Mouse (Mus musculus): ENCODE data around the gene Tnr. TPM values are rescaled to one million over a fixed set of nuclear protein-coding genes. Genes with fewer than 3 reads are reported as not detected.

Tnr gene
- polyA plus RNA-seq, 1 experiment from 2014 or later: 0.08 TPM

DNA sequence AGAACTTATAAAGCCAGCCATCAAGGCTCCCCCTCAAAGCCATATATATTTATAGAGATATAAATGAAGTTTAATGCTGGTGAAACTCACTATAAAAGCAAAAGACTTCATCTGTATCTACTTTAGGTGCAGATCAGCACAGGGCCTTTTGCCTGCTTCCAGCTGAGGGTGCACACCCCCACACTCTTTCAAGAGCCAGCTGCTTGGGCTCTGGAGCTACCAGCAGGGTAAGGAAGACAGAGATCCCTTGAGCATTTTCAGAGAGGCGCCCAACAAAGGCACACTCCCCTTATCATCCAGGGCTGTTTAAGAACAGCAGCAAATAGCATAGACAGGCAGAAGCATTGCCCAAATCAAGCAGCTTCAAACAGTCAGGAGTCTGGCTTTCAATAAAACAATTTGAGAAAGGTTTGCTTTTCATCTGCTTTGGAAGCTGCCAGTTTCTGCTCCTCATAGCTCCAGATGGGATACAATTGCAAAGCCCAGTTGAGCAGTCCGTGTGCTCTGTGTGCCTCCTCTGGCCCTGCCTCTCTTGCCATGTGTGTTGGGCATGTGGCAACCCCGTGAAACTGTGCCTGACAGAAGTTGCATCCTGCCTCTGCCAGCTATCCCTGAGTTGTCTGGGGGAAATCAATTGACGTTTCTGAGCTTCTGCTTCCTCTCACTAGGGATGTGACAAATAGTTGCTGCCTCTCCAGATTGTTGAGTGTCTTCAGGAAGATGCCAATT lies 9.4 kb downstream of the Tnr start:
- Histone ChIP-seq H3K4me1 (no peaks in the 10 kb centered on the region), H3K9me3 (no peaks in the 10 kb centered on the region), H3K27me3 (no peaks in the 10 kb centered on the region), H3K4me2 (no peak overlapping the region), H3K36me3 (no peaks in the 10 kb centered on the region), H3K4me3 (no peak overlapping the region), H3K9ac (no peak overlapping the region), H3K27ac (no peak overlapping the region)
- ATAC-seq (ENCODE audit: insufficient number of reproducible peaks, low FRiP score, low TSS enrichment, low read depth): no peak
- WGBS: 28% methylated on average over 4 of the region's 4 CpGs

DNA sequence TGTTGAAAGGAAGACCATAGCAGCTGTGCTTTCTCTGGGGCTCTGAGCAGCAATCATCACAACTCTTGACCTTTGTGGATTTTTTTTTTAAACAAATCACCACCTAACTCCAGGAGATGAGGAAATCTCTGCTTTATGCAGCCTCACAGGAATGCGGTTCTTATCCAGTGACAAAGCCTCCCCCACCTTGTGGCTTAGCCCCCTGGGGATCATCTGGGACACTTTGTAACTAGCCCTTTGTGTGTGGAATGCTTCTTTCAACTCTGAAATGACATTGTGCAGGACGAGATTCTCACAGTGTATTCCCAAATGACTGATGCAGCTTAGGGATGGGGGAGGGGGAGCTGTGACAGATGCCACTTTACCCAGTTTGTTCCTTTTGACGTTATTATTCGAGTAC lies 12.0 kb downstream of the Tnr start:
- no peaks in the 10 kb centered on the region for H3K4me1 ChIP-seq
- no peaks in the 10 kb centered on the region for H3K36me3 ChIP-seq
- H3K27me3 ChIP-seq: no peaks in the 10 kb centered on the region
- H3K9ac ChIP-seq: no peak overlapping the region
- no peaks in the 10 kb centered on the region for H3K9me3 ChIP-seq
- H3K4me2 ChIP-seq: no peak overlapping the region
- no peak for ATAC-seq (ENCODE audit: insufficient number of reproducible peaks, low FRiP score, low TSS enrichment, low read depth)
- 22% methylated on average over 4 of the region's 4 CpGs for WGBS
- H3K4me3 ChIP-seq: no peak overlapping the region
- H3K27ac ChIP-seq: no peak overlapping the region

GRCm38 (mm10) chr1:159537541-159537940 lies 14.0 kb downstream of the Tnr start:
- Histone ChIP-seq H3K27ac (no peak overlapping the region), H3K36me3 (no peaks in the 10 kb centered on the region), H3K4me3 (no peak overlapping the region), H3K4me1 (no peaks in the 10 kb centered on the region), H3K4me2 (no peak overlapping the region), H3K27me3 (no peaks in the 10 kb centered on the region), H3K9me3 (no peaks in the 10 kb centered on the region), H3K9ac (no peak overlapping the region)
- ATAC-seq (ENCODE audit: insufficient number of reproducible peaks, low FRiP score, low TSS enrichment, low read depth): no peak

DNA sequence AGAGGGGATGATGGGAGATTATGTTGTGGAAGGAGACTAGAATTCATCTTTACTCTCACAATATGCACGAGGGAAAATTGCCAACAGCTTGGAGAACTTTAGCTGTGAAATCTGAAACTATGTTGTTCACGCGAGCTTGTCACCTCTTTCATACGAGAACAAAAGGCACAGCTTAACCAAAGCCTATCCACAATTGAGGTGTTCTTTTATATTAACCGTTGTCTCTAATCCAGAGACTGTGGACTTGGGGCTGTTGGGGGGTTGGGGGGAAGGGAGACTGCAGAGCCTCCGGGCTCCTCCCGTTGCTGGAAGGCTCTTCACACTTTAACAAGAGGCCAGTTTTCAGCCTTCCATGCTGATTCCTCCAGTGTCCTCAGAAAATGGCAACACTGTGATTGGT lies 14.5 kb downstream of the Tnr start:
- whole genome bisulfite sequencing: 34% methylated on average over 7 of the region's 7 CpGs
- H3K9me3 ChIP-seq: no peaks in the 10 kb centered on the region
- no peak overlapping the region for H3K4me2 ChIP-seq
- H3K27me3 ChIP-seq: no peaks in the 10 kb centered on the region
- no peak overlapping the region for H3K4me3 ChIP-seq
- no peak overlapping the region for H3K9ac ChIP-seq
- no peaks in the 10 kb centered on the region for H3K36me3 ChIP-seq
- no peak overlapping the region for H3K27ac ChIP-seq
- ATAC-seq (ENCODE audit: insufficient number of reproducible peaks, low FRiP score, low TSS enrichment, low read depth): no peak
- no peaks in the 10 kb centered on the region for H3K4me1 ChIP-seq

GRCm38 (mm10) chr1:159545470-159546145 lies 22.0 kb downstream of the Tnr start:
- 74% methylated on average over 9 of the region's 9 CpGs for WGBS
- no peak overlapping the region for H3K4me2 ChIP-seq
- H3K9me3 ChIP-seq: no peaks in the 10 kb centered on the region
- no peak overlapping the region for H3K27ac ChIP-seq
- ATAC-seq (ENCODE audit: insufficient number of reproducible peaks, low FRiP score, low TSS enrichment, low read depth): no peak
- H3K27me3 ChIP-seq: no peaks in the 10 kb centered on the region
- H3K4me1 ChIP-seq: no peaks in the 10 kb centered on the region
- no peak overlapping the region for H3K9ac ChIP-seq
- H3K4me3 ChIP-seq: no peak overlapping the region
- no peaks in the 10 kb centered on the region for H3K36me3 ChIP-seq

- 48% methylated on average over 10 of the region's 10 CpGs for WGBS
- Histone ChIP-seq H3K4me2 (no peak overlapping the region), H3K27ac (no peak overlapping the region), H3K4me3 (no peak overlapping the region), H3K9ac (no peak overlapping the region), H3K27me3 (no peaks in the 10 kb centered on the region), H3K4me1 (no peaks in the 10 kb centered on the region), H3K9me3 (no peaks in the 10 kb centered on the region), H3K36me3 (no peaks in the 10 kb centered on the region)
- no peak for ATAC-seq (ENCODE audit: insufficient number of reproducible peaks, low FRiP score, low TSS enrichment, low read depth)
Observed at GRCm38 (mm10) chr1:159551036-159551435, 27.5 kb downstream of the Tnr start.

DNA sequence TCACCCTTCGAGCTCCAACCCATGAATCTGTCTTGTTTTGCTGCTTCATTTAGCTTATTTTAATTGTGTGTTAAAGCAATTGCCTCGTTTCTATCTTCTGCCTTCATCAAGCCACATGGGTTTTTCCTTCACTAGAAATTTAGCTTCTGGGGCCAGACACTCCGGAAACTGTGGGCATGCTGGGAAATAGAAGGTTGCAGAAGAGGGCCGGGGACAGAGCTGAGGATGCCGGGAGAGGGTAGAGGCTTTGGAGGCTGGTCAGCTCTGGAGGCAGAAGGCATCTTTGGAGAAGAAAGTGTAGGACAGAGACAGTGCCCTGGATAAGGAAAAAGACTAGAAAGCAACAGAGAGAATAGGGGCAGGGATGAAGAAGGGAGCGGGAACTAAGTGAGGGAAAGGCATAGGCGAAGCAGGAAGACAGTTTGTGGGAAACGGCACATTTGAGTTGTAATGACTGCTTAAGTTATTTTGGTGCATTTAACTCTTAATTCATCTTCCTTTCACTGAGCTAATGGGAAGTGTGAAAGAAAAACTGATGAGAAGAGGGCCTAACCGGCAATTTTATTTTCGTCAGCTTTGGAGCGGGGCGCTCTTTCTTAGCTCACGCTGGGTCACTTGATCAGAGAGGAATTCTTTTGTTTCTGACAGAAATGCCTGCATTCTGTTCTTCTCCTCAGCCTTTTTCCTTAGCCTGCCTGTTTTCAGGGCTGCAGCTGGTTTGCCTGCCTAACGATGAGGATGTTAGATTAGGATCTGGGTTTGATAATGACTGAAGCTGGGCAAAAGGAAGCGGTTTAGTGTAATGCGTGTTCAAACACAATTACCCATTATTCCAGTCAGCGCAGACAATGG lies 28.2 kb downstream of the Tnr start:
- no peaks in the 10 kb centered on the region for H3K27me3 ChIP-seq
- H3K9ac ChIP-seq: no peak overlapping the region
- no peak for ATAC-seq (ENCODE audit: insufficient number of reproducible peaks, low FRiP score, low TSS enrichment, low read depth)
- no peaks in the 10 kb centered on the region for H3K36me3 ChIP-seq
- WGBS: 41% methylated on average over 17 of the region's 17 CpGs
- H3K9me3 ChIP-seq: no peaks in the 10 kb centered on the region
- no peak overlapping the region for H3K4me3 ChIP-seq
- H3K4me2 ChIP-seq: no peak overlapping the region
- no peak overlapping the region for H3K27ac ChIP-seq
- no peaks in the 10 kb centered on the region for H3K4me1 ChIP-seq

DNA sequence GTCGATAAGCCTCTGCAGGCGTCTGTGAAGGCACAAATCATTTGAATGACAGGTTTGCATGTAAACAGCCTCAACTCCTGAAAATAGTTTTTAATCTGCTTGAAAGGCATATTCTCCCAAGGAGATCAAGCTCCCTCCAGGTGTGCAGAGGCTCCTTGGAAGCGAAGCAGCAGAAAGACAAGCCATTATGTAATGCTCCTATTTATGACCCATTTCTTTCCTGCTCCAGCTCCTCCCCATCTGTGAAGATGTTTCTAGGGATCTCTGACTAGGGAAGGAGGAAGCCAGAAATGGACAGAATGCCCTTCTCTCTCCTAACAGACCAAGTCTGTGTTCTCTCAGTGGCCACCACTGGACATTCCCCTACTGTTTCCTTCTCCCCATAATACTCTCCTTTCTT lies 38.0 kb downstream of the Tnr start:
- H3K4me3 ChIP-seq: no peak overlapping the region
- H3K36me3 ChIP-seq: no peaks in the 10 kb centered on the region
- no peak for ATAC-seq (ENCODE audit: insufficient number of reproducible peaks, low FRiP score, low TSS enrichment, low read depth)
- H3K27ac ChIP-seq: no peak overlapping the region
- no peak overlapping the region for H3K9ac ChIP-seq
- H3K9me3 ChIP-seq: no peaks in the 10 kb centered on the region
- H3K4me2 ChIP-seq: no peak overlapping the region
- no peaks in the 10 kb centered on the region for H3K4me1 ChIP-seq
- no peaks in the 10 kb centered on the region for H3K27me3 ChIP-seq
- 57% methylated on average over 3 of the region's 3 CpGs for WGBS

GRCm38 (mm10) chr1:159565129-159565528 lies 41.6 kb downstream of the Tnr start:
- H3K4me3 ChIP-seq: no peak overlapping the region
- WGBS: 84% methylated on average over 1 of the region's 1 CpGs
- H3K4me2 ChIP-seq: no peak overlapping the region
- no peak overlapping the region for H3K27ac ChIP-seq
- no peaks in the 10 kb centered on the region for H3K4me1 ChIP-seq
- ATAC-seq (ENCODE audit: insufficient number of reproducible peaks, low FRiP score, low TSS enrichment, low read depth): no peak
- H3K9me3 ChIP-seq: no peaks in the 10 kb centered on the region
- no peaks in the 10 kb centered on the region for H3K36me3 ChIP-seq
- H3K9ac ChIP-seq: no peak overlapping the region
- H3K27me3 ChIP-seq: no peaks in the 10 kb centered on the region

GRCm38 (mm10) chr1:159566046-159566445 lies 42.5 kb downstream of the Tnr start:
- Histone ChIP-seq H3K4me3 (no peak overlapping the region), H3K9ac (no peak overlapping the region), H3K4me2 (no peak overlapping the region), H3K27ac (no peak overlapping the region), H3K36me3 (no peaks in the 10 kb centered on the region), H3K27me3 (no peaks in the 10 kb centered on the region), H3K4me1 (no peaks in the 10 kb centered on the region), H3K9me3 (no peaks in the 10 kb centered on the region)
- WGBS: 74% methylated on average over 6 of the region's 6 CpGs
- ATAC-seq (ENCODE audit: insufficient number of reproducible peaks, low FRiP score, low TSS enrichment, low read depth): no peak

GRCm38 (mm10) chr1:159567171-159567570 lies 43.6 kb downstream of the Tnr start:
- Histone ChIP-seq H3K27ac (no peak overlapping the region), H3K9ac (no peak overlapping the region), H3K27me3 (no peaks in the 10 kb centered on the region), H3K4me1 (no peaks in the 10 kb centered on the region), H3K36me3 (no peaks in the 10 kb centered on the region), H3K4me3 (no peak overlapping the region), H3K4me2 (no peak overlapping the region), H3K9me3 (no peaks in the 10 kb centered on the region)
- ATAC-seq (ENCODE audit: insufficient number of reproducible peaks, low FRiP score, low TSS enrichment, low read depth): no peak
- 69% methylated on average over 7 of the region's 7 CpGs for WGBS

DNA sequence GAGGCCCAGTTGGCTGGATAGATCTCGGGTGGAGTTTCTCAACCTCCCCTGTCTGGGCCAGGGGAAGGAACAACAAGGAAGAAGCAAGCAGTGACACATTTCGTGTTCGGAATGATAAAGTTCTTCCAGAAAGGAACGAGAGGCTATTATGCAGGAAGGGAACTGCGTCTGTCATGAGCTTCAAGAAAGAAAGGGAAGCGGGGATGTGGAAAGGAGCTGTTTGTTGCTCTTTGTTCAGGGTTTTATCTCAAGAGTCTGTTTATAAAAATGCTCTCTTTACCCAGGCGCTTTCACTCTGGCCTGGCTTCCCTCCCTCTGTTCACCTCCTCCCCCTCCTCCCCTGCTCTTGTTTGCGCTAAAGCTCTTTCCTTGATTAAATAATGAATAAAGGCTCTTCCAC lies 46.7 kb downstream of the Tnr start:
- no peak for ATAC-seq (ENCODE audit: insufficient number of reproducible peaks, low FRiP score, low TSS enrichment, low read depth)
- Histone ChIP-seq H3K4me2 (no peak overlapping the region), H3K4me3 (no peak overlapping the region), H3K9ac (no peak overlapping the region), H3K27ac (no peak overlapping the region), H3K4me1 (no peaks in the 10 kb centered on the region), H3K36me3 (no peaks in the 10 kb centered on the region), H3K27me3 (no peaks in the 10 kb centered on the region), H3K9me3 (no peaks in the 10 kb centered on the region)
- WGBS: 56% methylated on average over 8 of the region's 8 CpGs

All from limb, embryonic 15.5 days (tissue).